Mouse (Mus musculus) heart, embryonic 10.5 days (tissue): Measurements from ENCODE around the gene Mars. TPM values are rescaled to one million over a fixed set of nuclear protein-coding genes. Genes with fewer than 3 reads are reported as not detected.

Experiments
- DNase-seq: peaks from one replicate; pipeline ENCODE4 v3.0.0-alpha.2; 2017; ENCODE audit warnings: low spot score
- H3K27ac ChIP-seq: fragments of 300-500 bp; sonication (generic); 2 replicates; pipeline ENCODE4 v1.5.1; 2016; ENCODE audit warnings: mild to moderate bottlenecking
- H3K27me3 ChIP-seq: fragments of 300-500 bp; sonication (generic); 2 replicates; pipeline ENCODE4 v1.6.1; 2016; ENCODE audit warnings: mild to moderate bottlenecking; ENCODE audit not compliant: poor library complexity, insufficient read depth, severe bottlenecking
- H3K36me3 ChIP-seq: fragments of 300-500 bp; sonication (generic); 2 replicates; pipeline ENCODE4 v1.6.1; 2016; ENCODE audit warnings: mild to moderate bottlenecking, moderate library complexity
- H3K4me1 ChIP-seq: fragments of 300-500 bp; sonication (generic); 2 replicates; pipeline ENCODE4 v1.6.1; 2016; ENCODE audit warnings: mild to moderate bottlenecking
- H3K4me3 ChIP-seq: fragments of 300-500 bp; sonication (generic); 2 replicates; pipeline ENCODE4 v1.5.1; 2016; ENCODE audit warnings: mild to moderate bottlenecking, moderate library complexity
- H3K9me3 ChIP-seq: fragments of 300-500 bp; sonication (generic); 2 replicates; pipeline ENCODE4 v1.6.1; 2016; ENCODE audit warnings: mild to moderate bottlenecking, moderate library complexity
- WGBS: fragments of 180-500 bp; shearing (Covaris S2); methylation state at CpG from one replicate; pipeline ENCODE4 v1.1.7; 2016; 5-methylcytosine and 5-hydroxymethylcytosine counted together
- polyA plus RNA-seq: library from polyadenylated mRNA; unstranded; fragments of >200 nt; fragmentation: Nextera tagmentation; extraction: Ambion mirVana; gene quantifications from 2 replicates; pipeline ENCODE4 v1.2.1, GENCODE M21; 2016

Gene Mars
- polyA plus RNA-seq, 1 experiment from 2014 or later, result 140 TPM

GRCm38 (mm10) chr10:127330212-127330611, 18.6 kb upstream of the Mars start:
- 69% methylated on average over 7 of the region's 7 CpGs for WGBS
- no peak overlapping the region for H3K27ac ChIP-seq
- peaks cover 74% of the 10 kb centered on the region for H3K27me3 ChIP-seq
- no peak overlapping the region for H3K4me3 ChIP-seq
- peaks cover 23% of the 10 kb centered on the region for H3K4me1 ChIP-seq
- H3K9me3 ChIP-seq, result no peaks in the 10 kb centered on the region
- no peak for DNase-seq
- H3K36me3 ChIP-seq, result 0 out of 2 replicates have a peak, but pooled peaks cover 8% of the 10 kb centered on the region

GRCm38 (mm10) chr10:127327461-127328145, 16.0 kb upstream of the Mars start:
- peaks cover 100% of the 10 kb centered on the region for H3K27me3 ChIP-seq
- H3K36me3 ChIP-seq, result no peaks in the 10 kb centered on the region
- no peak overlapping the region for H3K27ac ChIP-seq
- DNase-seq, result no peak
- no peaks in the 10 kb centered on the region for H3K9me3 ChIP-seq
- H3K4me3 ChIP-seq, result no peak overlapping the region
- H3K4me1 ChIP-seq, result peaks cover 28% of the 10 kb centered on the region
- 43% methylated on average over 18 of the region's 18 CpGs for WGBS

DNA sequence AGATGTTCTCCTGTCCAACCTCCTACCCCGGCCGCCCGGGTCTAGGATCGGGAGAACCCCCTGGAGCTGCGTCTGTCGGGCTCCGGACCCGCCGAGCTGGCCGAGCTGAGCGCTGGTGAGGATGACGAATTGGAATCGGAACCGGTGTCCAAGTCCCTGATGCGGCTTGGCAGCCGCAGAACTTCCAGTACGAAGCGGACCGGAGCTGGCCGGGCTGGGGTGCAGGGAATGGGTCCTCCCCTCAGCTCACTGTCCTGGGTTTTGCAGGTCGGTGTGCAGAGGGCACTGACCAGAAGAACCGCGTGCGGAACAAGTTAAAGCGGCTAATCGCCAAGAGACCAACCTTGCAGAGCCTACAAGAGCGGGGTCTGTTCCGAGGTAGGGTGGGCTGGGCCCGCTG, 15.2 kb upstream of the Mars start:
- Histone ChIP-seq H3K4me3 (peak overlapping the region; percentile 66), H3K27me3 (peaks cover 100% of the 10 kb centered on the region), H3K36me3 (no peaks in the 10 kb centered on the region), H3K27ac (peak overlapping the region; percentile 62), H3K9me3 (no peaks in the 10 kb centered on the region), H3K4me1 (peaks cover 29% of the 10 kb centered on the region)
- 4% methylated on average over 29 of the region's 29 CpGs for WGBS
- no peak for DNase-seq

- under 1% methylated on average over 54 of the region's 54 CpGs for WGBS
- no peaks in the 10 kb centered on the region for H3K36me3 ChIP-seq
- H3K4me1 ChIP-seq, result peaks cover 29% of the 10 kb centered on the region
- H3K27me3 ChIP-seq, result peaks cover 100% of the 10 kb centered on the region
- DNase-seq, result no peak
- H3K9me3 ChIP-seq, result no peaks in the 10 kb centered on the region
- peak overlapping the region; percentile 62 for H3K27ac ChIP-seq
- peak overlapping the region; percentile 66 for H3K4me3 ChIP-seq
Measured at GRCm38 (mm10) chr10:127326017-127326801, 14.6 kb upstream of the Mars start.

DNA sequence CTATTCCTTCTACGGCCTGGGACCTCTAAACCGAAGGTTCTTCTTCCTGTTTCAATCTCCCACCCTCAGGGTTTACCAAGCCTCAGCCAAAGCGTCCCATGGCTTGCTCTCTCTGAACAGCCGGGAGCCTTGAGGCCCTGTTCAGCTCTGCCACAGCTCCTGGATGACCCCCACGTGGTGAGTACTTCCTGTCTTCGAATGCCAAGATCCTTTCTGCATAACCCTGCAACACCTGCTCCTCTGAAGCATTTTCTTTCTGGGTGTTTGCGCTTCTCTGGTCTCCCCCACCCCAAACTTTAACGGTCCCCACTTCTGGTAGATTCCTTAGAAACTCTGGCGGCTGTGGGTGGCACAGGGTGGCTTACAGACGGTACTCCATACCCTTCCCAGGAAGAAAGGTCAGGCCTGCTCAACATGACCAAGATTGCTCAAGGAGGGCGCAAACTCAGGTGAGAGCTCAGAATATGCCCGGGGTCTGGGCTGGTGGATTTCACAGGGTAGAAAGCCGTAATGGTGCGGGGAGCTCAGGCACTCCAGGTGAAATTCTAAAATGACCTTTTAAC, 13.9 kb upstream of the Mars start:
- no peak for DNase-seq
- 29% methylated on average over 14 of the region's 14 CpGs for WGBS
- H3K36me3 ChIP-seq, result no peaks in the 10 kb centered on the region
- peaks cover 29% of the 10 kb centered on the region for H3K4me1 ChIP-seq
- no peaks in the 10 kb centered on the region for H3K9me3 ChIP-seq
- peak overlapping the region; percentile 66 for H3K4me3 ChIP-seq
- H3K27ac ChIP-seq, result peak overlapping the region; percentile 62; the same call in 1 of the 2 replicates
- peaks cover 100% of the 10 kb centered on the region for H3K27me3 ChIP-seq

DNA sequence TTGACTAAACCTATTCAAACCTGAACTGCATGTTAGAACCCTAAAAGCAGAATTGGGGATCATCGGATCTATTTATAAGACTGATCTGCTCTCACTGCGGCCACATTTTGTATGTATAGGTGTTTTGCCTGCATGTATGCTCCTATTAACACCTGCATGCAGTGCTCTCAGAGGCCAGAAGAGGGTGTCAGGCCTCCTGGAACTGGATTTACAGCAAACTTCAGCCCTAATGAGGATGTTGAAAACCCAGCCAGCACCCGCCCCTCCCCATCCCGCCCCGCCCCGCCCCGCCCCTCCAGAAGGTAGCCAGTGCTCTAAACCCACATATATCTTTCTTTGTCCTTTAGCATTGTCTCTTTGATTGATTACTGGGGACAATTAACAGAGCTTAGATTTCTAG, 12.9 kb upstream of the Mars start:
- H3K4me1 ChIP-seq, result peaks cover 29% of the 10 kb centered on the region
- peaks cover 89% of the 10 kb centered on the region for H3K27me3 ChIP-seq
- H3K4me3 ChIP-seq, result no peak overlapping the region
- WGBS, result 12% methylated on average over 7 of the region's 7 CpGs
- no peaks in the 10 kb centered on the region for H3K36me3 ChIP-seq
- DNase-seq, result no peak
- no peak overlapping the region for H3K27ac ChIP-seq
- H3K9me3 ChIP-seq, result no peaks in the 10 kb centered on the region

DNA sequence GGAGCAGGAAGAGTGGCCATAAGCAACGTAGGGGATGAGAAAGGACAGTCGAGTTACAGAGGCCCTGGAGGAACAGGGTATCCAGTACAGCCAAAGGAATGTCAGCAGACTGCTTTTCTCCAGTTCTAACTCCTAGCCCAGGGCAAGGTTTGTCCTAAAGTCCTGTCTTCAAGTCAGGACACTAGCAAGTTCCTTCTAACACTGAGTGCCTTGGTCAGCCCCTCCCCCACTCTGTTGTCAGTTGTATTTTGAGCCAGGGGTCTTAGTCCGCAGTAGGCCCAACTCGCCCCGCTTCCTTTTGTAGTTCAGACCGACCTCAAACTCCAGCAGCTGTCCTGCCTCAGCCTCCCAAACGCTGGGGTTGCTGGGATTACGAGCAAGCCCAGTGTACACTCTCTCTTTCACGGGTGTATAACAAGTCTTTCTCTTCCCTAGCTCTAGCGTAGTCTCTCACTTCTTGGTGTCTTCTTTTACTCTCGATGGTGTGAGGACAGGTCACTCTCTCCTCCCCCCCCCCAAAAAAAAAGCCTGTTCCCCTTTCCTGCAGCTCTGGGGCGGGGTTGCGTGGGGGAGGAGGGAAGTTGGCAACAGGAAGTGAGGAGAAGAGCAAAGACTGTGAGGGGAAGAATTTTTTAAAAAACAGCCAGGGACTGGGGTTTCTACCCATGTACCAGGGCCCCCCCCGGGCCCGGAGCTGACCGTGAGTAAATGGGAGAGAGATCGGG, 11.7 kb upstream of the Mars start:
- DNase-seq, result no peak
- no peak overlapping the region for H3K27ac ChIP-seq
- WGBS, result 62% methylated on average over 17 of the region's 17 CpGs
- H3K36me3 ChIP-seq, result no peaks in the 10 kb centered on the region
- peaks cover 29% of the 10 kb centered on the region for H3K4me1 ChIP-seq
- no peak overlapping the region for H3K4me3 ChIP-seq
- no peaks in the 10 kb centered on the region for H3K9me3 ChIP-seq
- H3K27me3 ChIP-seq, result peaks cover 77% of the 10 kb centered on the region

GRCm38 (mm10) chr10:127322669-127323068, 11.1 kb upstream of the Mars start:
- peaks cover 71% of the 10 kb centered on the region for H3K27me3 ChIP-seq
- H3K4me3 ChIP-seq, result no peak overlapping the region
- no peaks in the 10 kb centered on the region for H3K9me3 ChIP-seq
- peaks cover 29% of the 10 kb centered on the region for H3K4me1 ChIP-seq
- no peaks in the 10 kb centered on the region for H3K36me3 ChIP-seq
- WGBS, result 71% methylated on average over 4 of the region's 4 CpGs
- DNase-seq, result no peak
- no peak overlapping the region for H3K27ac ChIP-seq

- H3K27ac ChIP-seq, result no peak overlapping the region
- H3K36me3 ChIP-seq, result no peaks in the 10 kb centered on the region
- peaks cover 29% of the 10 kb centered on the region for H3K4me1 ChIP-seq
- peaks cover 66% of the 10 kb centered on the region for H3K27me3 ChIP-seq
- H3K4me3 ChIP-seq, result no peak overlapping the region
- H3K9me3 ChIP-seq, result no peaks in the 10 kb centered on the region
- no peak for DNase-seq
- 51% methylated on average over 13 of the region's 13 CpGs for WGBS
Measured at GRCm38 (mm10) chr10:127322178-127322577, 10.6 kb upstream of the Mars start.

GRCm38 (mm10) chr10:127321621-127322020, 10.0 kb upstream of the Mars start, which contains the start of gene Arhgap9:
TSS of gene Arhgap9 (plus strand) at chr10:127321964.
- no peak for DNase-seq
- H3K36me3 ChIP-seq, result no peaks in the 10 kb centered on the region
- 59% methylated on average over 3 of the region's 3 CpGs for WGBS

DNA sequence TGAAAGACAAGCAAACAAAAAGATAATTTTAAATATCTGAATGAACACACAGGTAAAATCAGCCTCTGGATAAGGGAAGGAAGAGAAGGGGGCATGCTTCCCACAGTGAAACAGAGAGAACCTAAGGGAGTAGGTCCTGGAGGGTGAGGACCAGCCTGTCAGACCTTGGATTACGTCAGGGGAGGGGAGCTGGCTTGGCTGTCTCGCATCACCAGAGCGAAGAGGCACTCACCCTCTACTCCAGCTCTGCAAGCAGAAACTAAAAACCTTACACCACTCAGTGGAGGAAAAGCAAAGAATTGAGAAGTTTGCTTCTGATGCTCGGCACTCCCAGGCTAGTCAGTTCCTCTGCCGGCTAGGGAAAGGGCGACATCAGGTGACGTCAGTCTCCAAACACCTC, 8.4 kb upstream of the Mars start:
- DNase-seq, result no peak
- H3K4me3 ChIP-seq, result no peak overlapping the region
- WGBS, result 74% methylated on average over 7 of the region's 7 CpGs
- H3K4me1 ChIP-seq, result peaks cover 11% of the 10 kb centered on the region
- H3K27me3 ChIP-seq, result peaks cover 44% of the 10 kb centered on the region
- H3K36me3 ChIP-seq, result no peaks in the 10 kb centered on the region
- no peak overlapping the region for H3K27ac ChIP-seq
- H3K9me3 ChIP-seq, result no peaks in the 10 kb centered on the region

More at GRCm38 (mm10) chr10:127321621-127322020, 10.0 kb upstream of the Mars start, which contains the start of gene Arhgap9:
- no peaks in the 10 kb centered on the region for H3K9me3 ChIP-seq
- H3K4me3 ChIP-seq, result no peak within 1 kb of the TSS
- H3K4me1 ChIP-seq, result peaks cover 25% of the 10 kb centered on the region
- H3K27ac ChIP-seq, result no peak within 1 kb of the TSS
- H3K27me3 ChIP-seq, result peaks cover 61% of the 10 kb centered on the region

DNA sequence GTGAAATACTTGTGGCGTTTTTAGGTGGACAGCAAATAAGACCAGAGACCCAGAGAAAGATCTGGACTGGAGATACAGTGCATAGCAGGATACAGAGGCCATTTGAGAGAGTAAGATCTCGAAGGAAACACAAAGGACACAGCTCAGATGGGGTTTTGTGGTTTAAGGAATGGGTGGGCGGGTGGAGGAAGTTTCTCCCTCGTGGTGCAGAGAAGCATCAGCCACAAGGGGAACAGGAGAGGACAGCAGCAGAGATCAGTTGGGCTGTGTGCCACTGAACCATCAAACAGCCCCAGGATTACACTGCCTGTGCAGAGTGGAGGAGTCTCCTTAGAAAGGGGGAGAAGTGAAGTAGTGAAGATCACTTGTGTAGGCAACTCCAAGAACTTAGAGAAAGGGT, 6.4 kb upstream of the Mars start:
- WGBS, result 50% methylated on average over 4 of the region's 4 CpGs

More for the DNA sequence above, 6.4 kb upstream of the Mars start:
- Histone ChIP-seq H3K36me3 (no peaks in the 10 kb centered on the region), H3K4me1 (peaks cover 9% of the 10 kb centered on the region; the same call in 1 of the 2 replicates), H3K27me3 (peaks cover 24% of the 10 kb centered on the region), H3K9me3 (no peaks in the 10 kb centered on the region), H3K4me3 (no peak overlapping the region), H3K27ac (no peak overlapping the region)
- DNase-seq, result no peak
